Mouse (Mus musculus): ENCODE results near the gene Tjp3. TPM values are rescaled to one million over a fixed set of nuclear protein-coding genes. Genes with fewer than 3 reads are reported as not detected.

Tjp3 gene
- total RNA-seq, 1 experiment, result 5.2 TPM

DNA sequence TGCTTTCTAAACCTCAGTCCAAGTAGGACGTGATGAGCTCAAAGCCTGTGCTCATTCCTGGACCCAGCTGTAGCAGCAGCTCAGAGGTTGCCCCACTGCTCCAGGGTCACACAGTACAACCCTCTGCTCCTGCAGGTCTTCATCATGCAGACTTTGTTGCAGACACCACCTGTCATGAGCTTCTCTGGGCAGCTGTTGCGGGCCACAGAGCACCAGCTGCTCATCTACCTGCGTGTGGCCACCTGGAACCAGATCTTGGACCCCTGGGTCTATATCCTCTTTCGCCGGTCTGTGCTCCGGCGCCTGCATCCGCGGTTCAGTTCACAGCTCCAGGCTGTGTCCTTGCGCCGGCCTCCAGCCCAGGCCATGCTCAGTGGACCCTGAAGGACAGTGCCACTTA lies 42.9 kb upstream of the Tjp3 start:
- Histone ChIP-seq H3K9me3 (ENCODE audit: control insufficient read depth, insufficient read depth, low read depth, low read length) (no peaks in the 10 kb centered on the region), H3K27ac (ENCODE audit: insufficient read depth, low read depth, low read length, poor library complexity, severe bottlenecking) (no peak overlapping the region), H3K4me1 (ENCODE audit: control insufficient read depth in 2 of 2, insufficient read depth in 2 of 2, low read length in 2 of 2, poor library complexity in 1 of 2) (peaks cover 0 to 27% of the 10 kb centered on the region in 2 experiments; a peak in 1 of 4 replicates), H3K36me3 (ENCODE audit: control insufficient read depth, insufficient read depth, low read length, poor library complexity, severe bottlenecking) (no peaks in the 10 kb centered on the region), H3K4me3 (ENCODE audit: insufficient read depth in 1 of 2, low read depth in 1 of 2, low read length in 2 of 2, poor library complexity in 1 of 2, severe bottlenecking in 1 of 2) (no peak overlapping the region), H3K9ac (ENCODE audit: insufficient read depth, low read depth, low read length, poor library complexity, severe bottlenecking) (no peak overlapping the region)
- no peak for TF ChIP-seq ZNF384 (IDR thresholded peaks at IDR 0.05; ENCODE audit: low read depth, low read length)
- TF ChIP-seq HCFC1 (IDR thresholded peaks at IDR 0.05; ENCODE audit: borderline replicate concordance, insufficient read depth, low read length), result no peak
- TF ChIP-seq MAFK (IDR thresholded peaks at IDR 0.05; ENCODE audit: insufficient read depth, low read depth, low read length), result no peak
- no peak for TF ChIP-seq ZC3H11A (IDR thresholded peaks at IDR 0.05; ENCODE audit: borderline replicate concordance, low read depth, low read length)
- TF ChIP-seq CHD2 (IDR thresholded peaks at IDR 0.05; ENCODE audit: low read depth, low read length), result no peak
- in situ Hi-C loops (cut with MboI; ENCODE audit: low sequenced_read_pairs in 2 of 2, unreplicated experiment in 2 of 2), result no loop called here
- DNase-seq (ENCODE audit: low read depth, low spot score), result no peak

DNA sequence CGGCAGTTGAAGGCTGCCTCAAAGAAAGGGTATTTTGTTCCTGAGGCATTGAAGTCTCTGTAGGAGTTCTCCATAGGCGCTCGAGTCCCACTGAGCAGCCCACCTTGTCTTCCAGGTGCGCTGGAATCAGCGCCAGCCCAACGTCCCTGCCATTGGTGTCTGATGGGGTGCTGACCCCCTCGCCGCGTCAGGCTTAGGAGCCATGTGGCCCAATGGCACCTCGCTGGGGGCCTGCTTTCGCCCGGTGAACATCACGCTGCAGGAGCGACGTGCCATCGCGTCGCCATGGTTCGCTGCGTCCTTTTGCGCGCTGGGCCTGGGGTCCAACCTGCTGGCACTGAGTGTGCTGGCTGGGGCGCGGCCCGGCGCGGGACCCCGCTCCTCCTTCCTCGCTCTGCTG lies 40.9 kb upstream of the Tjp3 start:
- no peak for TF ChIP-seq MAFK (IDR thresholded peaks at IDR 0.05; ENCODE audit: insufficient read depth, low read depth, low read length)
- no peak for TF ChIP-seq HCFC1 (IDR thresholded peaks at IDR 0.05; ENCODE audit: borderline replicate concordance, insufficient read depth, low read length)
- TF ChIP-seq ZC3H11A (IDR thresholded peaks at IDR 0.05; ENCODE audit: borderline replicate concordance, low read depth, low read length), result no peak
- no peak for TF ChIP-seq ZNF384 (IDR thresholded peaks at IDR 0.05; ENCODE audit: low read depth, low read length)
- no peak for TF ChIP-seq CHD2 (IDR thresholded peaks at IDR 0.05; ENCODE audit: low read depth, low read length)
- H3K4me3 ChIP-seq (ENCODE audit: insufficient read depth in 1 of 2, low read depth in 1 of 2, low read length in 2 of 2, poor library complexity in 1 of 2, severe bottlenecking in 1 of 2), result peak overlapping the region; percentile 48 to 63
- H3K9ac ChIP-seq (ENCODE audit: insufficient read depth, low read depth, low read length, poor library complexity, severe bottlenecking), result peak overlapping the region; percentile 45
- DNase-seq (ENCODE audit: low read depth, low spot score), result no peak
- H3K4me1 ChIP-seq (ENCODE audit: control insufficient read depth in 2 of 2, insufficient read depth in 2 of 2, low read length in 2 of 2, poor library complexity in 1 of 2), result peaks cover 5 to 35% of the 10 kb centered on the region in 2 experiments; a peak in 3 of 4 replicates
- H3K9me3 ChIP-seq (ENCODE audit: control insufficient read depth, insufficient read depth, low read depth, low read length), result no peaks in the 10 kb centered on the region
- H3K27ac ChIP-seq (ENCODE audit: insufficient read depth, low read depth, low read length, poor library complexity, severe bottlenecking), result no peak overlapping the region
- in situ Hi-C loops (cut with MboI; ENCODE audit: low sequenced_read_pairs in 2 of 2, unreplicated experiment in 2 of 2), result no loop called here
- H3K36me3 ChIP-seq (ENCODE audit: control insufficient read depth, insufficient read depth, low read length, poor library complexity, severe bottlenecking), result 0 out of 2 replicates have a peak, but pooled peaks cover under 1% of the 10 kb centered on the region

DNA sequence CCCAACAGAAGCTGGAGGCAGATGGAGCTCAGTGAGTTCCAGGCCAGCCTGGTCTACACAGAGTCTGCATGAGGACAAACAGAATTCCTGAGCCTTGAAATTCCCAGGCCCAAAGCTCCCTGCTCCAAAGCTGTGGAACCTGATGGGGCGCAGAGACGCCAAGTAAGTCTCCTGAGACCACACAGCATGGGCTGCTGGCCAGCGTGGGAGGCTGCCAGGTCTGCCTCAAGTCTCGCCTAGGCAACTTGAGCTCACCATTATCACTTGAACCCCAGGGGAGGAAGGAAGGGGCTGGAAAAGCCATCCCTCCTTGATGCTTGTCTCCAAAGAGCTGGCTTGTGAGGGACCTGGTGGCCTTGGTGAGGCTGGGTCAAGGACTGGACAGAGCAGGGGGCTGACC lies 38.6 kb upstream of the Tjp3 start:
- no peak for DNase-seq (ENCODE audit: low read depth, low spot score)
- TF ChIP-seq ZC3H11A (IDR thresholded peaks at IDR 0.05; ENCODE audit: borderline replicate concordance, low read depth, low read length) (no peak), MAFK (IDR thresholded peaks at IDR 0.05; ENCODE audit: insufficient read depth, low read depth, low read length) (no peak), HCFC1 (IDR thresholded peaks at IDR 0.05; ENCODE audit: borderline replicate concordance, insufficient read depth, low read length) (no peak), ZNF384 (IDR thresholded peaks at IDR 0.05; ENCODE audit: low read depth, low read length) (no peak)
- Histone ChIP-seq H3K36me3 (ENCODE audit: control insufficient read depth, insufficient read depth, low read length, poor library complexity, severe bottlenecking) (peaks cover 23% of the 10 kb centered on the region), H3K27ac (ENCODE audit: insufficient read depth, low read depth, low read length, poor library complexity, severe bottlenecking) (no peak overlapping the region), H3K9me3 (ENCODE audit: control insufficient read depth, insufficient read depth, low read depth, low read length) (no peaks in the 10 kb centered on the region), H3K4me1 (ENCODE audit: control insufficient read depth in 2 of 2, insufficient read depth in 2 of 2, low read length in 2 of 2, poor library complexity in 1 of 2) (peaks cover 5 to 32% of the 10 kb centered on the region in 2 experiments; a peak in 3 of 4 replicates), H3K9ac (ENCODE audit: insufficient read depth, low read depth, low read length, poor library complexity, severe bottlenecking) (no peak overlapping the region), H3K4me3 (ENCODE audit: insufficient read depth in 1 of 2, low read depth in 1 of 2, low read length in 2 of 2, poor library complexity in 1 of 2, severe bottlenecking in 1 of 2) (no peak overlapping the region)
- in situ Hi-C loops (cut with MboI; ENCODE audit: low sequenced_read_pairs in 2 of 2, unreplicated experiment in 2 of 2), result no loop called here

GRCm38 (mm10) chr10:81329194-81329975 lies 38.0 kb upstream of the Tjp3 start:
- no peak for TF ChIP-seq CHD2 (IDR thresholded peaks at IDR 0.05; ENCODE audit: low read depth, low read length)
- TF ChIP-seq ZC3H11A (IDR thresholded peaks at IDR 0.05; ENCODE audit: borderline replicate concordance, low read depth, low read length), result no peak
- TF ChIP-seq HCFC1 (IDR thresholded peaks at IDR 0.05; ENCODE audit: borderline replicate concordance, insufficient read depth, low read length), result no peak
- TF ChIP-seq MAFK (IDR thresholded peaks at IDR 0.05; ENCODE audit: insufficient read depth, low read depth, low read length), result no peak
- TF ChIP-seq ZNF384 (IDR thresholded peaks at IDR 0.05; ENCODE audit: low read depth, low read length), result no peak
- no peaks in the 10 kb centered on the region for H3K9me3 ChIP-seq (ENCODE audit: control insufficient read depth, insufficient read depth, low read depth, low read length)
- peaks cover 29% of the 10 kb centered on the region for H3K36me3 ChIP-seq (ENCODE audit: control insufficient read depth, insufficient read depth, low read length, poor library complexity, severe bottlenecking)
- DNase-seq (ENCODE audit: low read depth, low spot score), result no peak
- H3K9ac ChIP-seq (ENCODE audit: insufficient read depth, low read depth, low read length, poor library complexity, severe bottlenecking), result no peak overlapping the region
- H3K4me3 ChIP-seq (ENCODE audit: insufficient read depth in 1 of 2, low read depth in 1 of 2, low read length in 2 of 2, poor library complexity in 1 of 2, severe bottlenecking in 1 of 2), result no peak overlapping the region
- H3K4me1 ChIP-seq (ENCODE audit: control insufficient read depth in 2 of 2, insufficient read depth in 2 of 2, low read length in 2 of 2, poor library complexity in 1 of 2), result peaks cover 5 to 27% of the 10 kb centered on the region in 2 experiments; a peak in 3 of 4 replicates
- no peak overlapping the region for H3K27ac ChIP-seq (ENCODE audit: insufficient read depth, low read depth, low read length, poor library complexity, severe bottlenecking)
- in situ Hi-C loops (cut with MboI; ENCODE audit: low sequenced_read_pairs in 2 of 2, unreplicated experiment in 2 of 2), result no loop called here
